Mouse (Mus musculus) retina, adult 2 months (tissue): Measurements from ENCODE around the gene Gcdh.

Source experiments
- DNase-seq: peaks from one replicate; pipeline ENCODE4 v3.0.0-alpha.2; 2012; ENCODE audit warnings: low read depth, low spot score

The Gcdh gene

DNA sequence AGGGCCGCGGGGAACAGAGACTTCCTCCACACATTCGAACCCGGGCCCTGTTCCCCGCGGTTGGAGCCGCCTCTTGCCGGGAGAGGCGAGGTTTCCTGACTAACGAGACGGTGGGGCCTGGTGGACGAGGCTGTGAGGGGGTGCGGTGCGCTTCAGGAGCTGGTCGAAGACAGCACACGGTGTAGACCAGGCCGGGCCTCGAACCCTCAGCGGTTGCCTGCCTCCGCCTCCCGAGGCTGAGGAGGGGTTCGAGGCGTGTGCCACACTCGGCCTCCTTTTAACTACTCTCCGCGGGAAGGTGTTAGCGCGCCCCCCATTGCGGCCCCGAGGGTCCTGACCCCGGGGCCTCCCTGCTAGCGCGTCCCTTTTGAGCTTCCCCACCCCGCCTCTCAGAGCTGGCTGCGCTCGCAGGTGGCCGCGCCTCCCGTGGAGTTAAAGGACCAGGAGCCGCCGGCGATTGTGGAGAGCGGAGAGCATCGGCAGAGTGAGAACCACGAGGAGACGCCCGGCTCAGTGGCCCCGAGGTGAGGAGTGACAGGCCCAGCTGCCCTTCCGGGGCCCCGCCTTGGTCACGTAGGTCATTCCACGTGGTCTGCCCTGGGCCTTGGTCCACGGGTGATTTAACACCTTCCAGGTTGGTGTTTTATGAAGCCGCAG, 21.3 kb downstream of the Gcdh start:
- no peak for DNase-seq

DNA sequence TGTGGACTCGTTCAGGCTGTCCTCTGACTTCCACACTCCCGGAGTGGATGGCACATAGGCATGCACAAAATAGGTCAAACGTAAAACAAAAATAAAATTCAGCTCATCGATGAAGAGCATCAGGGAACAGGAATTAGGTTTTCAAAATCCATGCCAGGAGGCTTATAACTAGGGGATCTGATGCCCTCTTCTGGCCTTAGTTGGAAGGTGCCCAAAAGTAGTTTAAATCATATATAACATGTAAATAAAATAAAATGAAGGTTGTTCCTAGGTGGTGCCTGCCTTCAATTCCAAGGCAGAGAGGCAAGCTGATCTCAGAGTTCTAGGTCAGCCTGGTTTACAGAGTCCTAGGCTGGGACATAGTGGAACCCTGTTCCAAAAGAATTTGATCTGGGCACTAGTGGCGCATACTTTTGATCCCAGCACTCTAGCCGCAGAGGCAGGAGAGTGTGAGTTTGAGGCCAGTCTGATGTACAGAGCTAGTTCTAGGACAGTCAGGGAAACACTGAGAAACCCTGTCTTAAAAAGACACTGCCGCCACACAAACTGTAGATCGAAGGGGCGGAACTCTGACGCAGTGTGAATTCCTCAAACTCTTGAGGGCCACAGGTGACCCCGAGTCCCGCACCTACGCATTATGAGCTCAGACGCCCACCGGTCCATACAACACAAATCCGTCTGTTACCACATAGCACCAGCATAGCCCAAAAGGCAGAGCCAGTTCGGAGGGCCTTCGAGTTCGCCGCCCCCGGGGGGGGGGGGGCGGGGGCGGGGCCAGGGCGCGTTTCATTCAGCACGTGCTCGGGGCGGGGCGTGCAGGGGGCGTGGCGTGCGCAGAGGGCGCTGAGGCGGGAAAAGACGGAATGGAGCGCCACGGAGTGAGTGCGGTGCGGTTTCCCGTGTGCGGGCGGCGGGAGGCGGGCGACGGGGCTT, 22.1 kb downstream of the Gcdh start, which contains the start of gene Syce2:
Syce2 (plus strand) TSS at position 736 of the 933 bp plus-strand sequence.
- peak; percentile 52 for DNase-seq

DNA sequence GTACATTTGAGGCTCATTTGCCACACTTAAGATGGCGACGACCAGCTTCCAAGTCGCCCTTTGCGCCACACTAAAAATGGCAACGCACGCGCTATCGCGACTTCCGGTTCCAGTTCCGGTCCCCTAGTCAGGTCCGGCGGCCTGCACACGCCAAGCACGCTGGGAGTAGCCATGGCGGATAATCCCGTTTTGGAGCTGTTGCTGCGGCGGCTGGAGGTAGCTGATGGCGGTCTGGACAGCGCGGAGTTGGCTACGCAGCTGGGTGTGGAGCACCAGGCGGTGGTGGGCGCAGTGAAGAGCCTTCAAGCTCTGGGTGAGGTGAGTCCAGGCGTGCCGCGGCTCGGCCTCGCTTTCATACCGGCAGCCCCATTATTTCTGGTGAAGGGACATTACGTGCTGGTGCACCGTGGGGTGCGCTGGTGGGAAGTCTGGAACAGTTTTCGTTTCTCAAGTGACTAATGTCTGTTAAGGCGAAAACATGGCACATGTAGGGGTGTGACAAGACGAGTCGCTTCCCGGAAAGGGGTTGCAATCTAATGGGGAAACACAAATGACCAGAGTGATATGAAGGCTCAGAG, 36.8 kb downstream of the Gcdh start, which contains the start of gene Farsa:
Farsa (plus strand) TSS at position 126 of the 578 bp plus-strand sequence.
- peak; percentile 97 for DNase-seq

DNA sequence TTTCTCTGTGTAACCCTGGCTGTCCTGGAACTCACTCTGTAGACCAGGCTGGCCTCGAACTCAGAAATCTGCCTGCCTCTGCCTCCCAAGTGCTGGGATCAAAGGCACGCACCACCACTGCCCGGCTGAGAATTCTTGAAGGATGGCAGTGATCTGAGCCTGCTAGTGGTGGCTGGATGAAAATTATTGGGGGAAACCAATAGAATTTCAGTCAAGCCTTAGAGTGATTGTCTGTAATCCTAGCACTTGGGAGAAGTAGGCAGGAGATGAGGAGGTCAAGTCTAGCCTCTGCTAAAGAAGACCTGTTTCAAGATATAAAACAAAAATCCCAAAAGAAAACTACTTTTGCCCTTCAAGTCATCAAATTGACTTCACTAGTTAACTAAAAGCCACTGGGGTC, 37.3 kb downstream of the Gcdh start:
- DNase-seq, result no peak

DNA sequence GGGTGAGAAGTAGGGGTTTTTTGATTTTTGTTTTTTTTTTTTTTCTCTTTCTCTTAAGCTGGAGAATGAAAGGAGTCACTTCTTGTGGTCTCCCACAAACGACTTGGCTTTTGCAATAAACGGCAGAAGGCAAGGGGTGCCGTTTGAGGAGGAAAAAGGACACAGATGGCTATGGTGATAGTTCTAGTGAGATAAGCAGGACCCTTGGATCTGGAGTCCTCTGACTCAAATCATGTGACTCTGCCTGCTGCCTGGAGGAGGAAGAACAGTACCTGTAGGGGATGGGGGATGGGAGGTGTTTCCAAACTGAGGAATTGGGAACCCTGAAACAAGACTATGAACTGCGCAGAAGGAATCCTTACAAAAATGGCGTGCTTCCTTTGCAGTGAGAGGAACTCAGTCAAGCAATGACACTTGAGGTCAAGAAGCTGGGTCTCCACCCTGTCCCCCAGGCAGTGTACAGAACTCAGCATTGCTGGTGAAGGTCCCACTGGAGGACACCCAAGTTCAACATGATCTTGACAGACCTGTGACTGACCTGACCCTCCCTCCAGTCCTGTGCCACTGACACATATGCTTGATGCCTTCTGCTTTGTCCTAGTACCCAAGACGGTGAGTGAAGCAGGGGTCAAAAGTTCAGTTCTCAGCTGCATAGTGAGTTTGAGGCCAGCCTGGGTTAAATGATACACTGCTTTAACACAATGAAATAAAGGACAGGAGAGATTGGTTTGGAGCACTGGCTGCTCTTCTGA, 45.9 kb downstream of the Gcdh start:
- no peak for DNase-seq

DNA sequence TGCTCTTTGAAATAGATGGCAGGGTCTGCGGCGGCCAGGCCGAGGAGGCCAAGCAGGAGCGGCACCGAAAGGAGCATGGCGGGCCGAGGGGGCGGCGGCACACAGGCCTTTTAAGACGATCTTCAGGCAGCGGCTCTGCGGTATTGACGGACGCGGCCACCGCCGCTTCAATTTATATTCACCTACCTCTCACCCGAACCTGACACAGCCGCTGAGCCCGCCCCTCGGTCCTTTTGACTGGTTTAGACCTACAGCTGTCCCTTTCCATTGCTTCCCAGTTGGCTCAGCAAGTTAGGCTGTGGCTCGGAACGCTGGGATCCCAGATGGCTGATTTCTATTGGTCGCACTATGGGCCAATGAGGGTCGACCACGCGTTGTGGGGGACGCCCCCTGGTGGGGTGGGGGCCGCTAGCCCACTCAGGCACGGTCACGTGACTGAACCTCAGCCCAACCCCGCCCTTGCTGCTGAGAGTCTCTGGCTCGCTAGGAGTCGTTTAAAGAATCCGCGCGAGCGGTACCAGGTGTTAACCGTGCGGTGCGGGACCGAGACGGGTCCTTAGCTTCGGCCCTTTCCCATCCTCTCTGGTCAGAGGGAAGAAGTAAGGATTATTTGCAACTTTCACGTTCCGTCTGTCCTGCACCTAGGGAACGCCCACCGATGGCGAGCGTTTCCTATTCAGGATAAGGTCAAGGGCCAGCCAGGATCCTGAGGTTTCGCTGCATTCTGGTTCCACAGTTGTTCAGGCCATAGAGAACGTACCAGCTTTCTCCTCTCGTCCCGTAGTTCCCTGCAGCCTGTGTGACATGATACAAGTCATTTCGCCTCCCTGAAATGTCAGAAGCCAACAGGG, 46.8 kb downstream of the Gcdh start, which contains the start of gene Calr:
Calr (minus strand) TSS at position 213 of the 851 bp plus-strand sequence.
- peak; percentile 100 for DNase-seq

DNA sequence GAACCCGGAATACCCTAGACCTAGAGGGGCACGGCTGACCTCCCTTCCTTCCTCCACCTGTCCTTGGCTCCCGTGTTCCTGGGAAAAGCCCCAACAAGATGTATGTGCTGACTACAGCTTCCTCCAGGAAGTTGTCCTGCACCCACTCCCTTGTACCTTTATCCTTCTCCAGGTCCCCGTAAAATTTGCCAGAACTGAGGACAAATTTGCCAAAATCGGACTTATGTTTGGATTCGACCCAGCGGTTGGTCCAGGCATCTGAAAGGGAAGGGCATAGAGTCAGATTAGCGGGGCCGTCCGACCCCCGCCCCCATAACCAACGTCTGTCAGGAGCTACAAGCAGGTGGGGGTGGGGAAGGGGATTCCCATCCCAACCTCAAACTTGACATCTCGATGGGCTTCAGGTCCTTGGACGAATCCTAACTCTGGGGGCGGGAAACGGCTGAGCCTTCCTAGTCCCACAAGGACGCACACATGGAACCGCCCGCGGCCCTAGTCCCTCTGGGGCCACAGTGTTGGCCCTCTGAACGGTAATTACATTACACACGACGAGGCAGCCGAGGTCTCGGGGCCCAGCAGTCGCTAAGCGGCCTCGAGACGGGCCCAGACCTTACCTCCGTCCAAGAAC, 47.5 kb downstream of the Gcdh start:
- no peak for DNase-seq

DNA sequence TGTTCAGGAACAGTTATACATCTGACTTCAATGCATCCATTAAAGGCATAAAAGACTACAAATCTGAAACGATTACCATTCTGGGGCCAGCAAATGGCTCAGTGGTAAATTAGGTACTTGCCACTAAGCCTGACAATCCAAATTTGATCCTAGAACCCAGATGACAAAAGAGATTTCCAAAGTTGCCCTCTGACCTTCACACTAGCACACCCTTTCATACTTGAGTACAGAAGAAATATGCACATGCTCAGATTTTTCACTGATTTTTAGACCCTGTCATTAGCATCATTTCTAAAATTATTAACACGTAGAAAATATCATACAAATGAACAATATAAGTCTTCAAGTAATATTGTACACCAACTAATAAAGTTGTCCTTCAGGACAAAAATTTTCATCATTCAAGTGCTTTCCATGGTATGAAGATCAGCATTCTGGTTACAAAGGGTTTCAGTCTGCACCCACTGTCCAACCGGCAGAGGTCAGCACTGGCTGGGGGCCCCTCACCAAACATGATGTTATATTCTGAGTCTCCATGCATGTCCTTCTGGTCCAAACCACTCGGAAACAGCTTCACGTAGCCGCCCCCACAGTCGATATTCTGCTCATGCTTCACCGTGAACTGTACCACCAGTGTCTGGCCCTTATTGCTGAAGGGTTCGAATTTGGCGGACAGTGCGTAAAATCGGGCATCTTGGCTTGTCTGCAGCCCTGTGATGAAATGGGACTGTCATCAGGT, 48.2 kb downstream of the Gcdh start:
- no peak for DNase-seq

DNA sequence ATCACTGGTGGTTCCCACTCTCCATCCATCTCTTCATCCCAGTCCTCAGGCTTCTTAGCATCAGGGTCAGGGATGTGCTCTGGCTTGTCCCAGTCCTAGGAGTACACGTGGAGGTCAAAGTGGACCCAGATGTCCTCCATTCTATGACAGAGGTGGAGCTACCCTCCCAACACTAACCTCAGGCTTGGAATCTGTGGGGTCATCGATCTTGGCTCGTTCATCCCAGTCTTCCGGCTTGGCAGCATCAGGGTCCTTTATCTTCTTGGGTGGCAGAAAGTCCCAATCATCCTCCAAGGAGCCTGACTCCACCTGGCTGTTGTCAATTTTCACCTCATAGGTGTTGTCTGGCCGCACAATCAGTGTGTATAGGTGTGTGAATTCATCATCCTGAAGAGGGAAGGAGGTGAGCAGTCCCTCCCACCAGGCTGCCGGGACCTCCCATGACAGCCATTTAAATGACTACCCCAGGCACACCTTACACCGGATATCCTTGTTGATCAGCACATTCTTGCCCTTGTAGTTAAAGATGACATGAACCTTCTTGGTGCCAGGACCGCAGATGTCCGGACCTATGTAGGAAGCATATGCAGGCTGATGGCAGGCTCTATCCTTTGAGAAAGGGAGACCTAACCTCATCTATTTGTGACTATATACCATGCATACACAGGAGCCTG, 49.2 kb downstream of the Gcdh start:
- no peak for DNase-seq

DNA sequence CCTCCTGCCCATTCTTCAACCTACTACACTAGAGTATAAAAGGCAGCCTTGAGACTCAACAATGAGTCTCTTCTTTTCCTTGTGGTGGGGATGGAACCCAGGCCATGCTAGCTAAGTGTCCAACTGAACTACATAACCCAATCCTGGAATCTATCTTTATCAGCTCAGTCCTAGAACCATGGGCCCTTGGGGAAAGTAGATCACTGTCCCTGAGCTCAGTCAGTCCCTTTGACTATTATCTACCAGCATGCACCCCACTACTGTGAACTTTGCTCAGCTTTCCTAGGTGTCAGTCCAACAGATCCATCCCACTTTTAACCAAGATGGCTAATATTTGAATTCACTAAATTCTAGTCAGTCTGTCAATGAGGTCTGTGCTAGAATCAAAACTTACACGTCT, 52.2 kb downstream of the Gcdh start:
- DNase-seq, result no peak

DNA sequence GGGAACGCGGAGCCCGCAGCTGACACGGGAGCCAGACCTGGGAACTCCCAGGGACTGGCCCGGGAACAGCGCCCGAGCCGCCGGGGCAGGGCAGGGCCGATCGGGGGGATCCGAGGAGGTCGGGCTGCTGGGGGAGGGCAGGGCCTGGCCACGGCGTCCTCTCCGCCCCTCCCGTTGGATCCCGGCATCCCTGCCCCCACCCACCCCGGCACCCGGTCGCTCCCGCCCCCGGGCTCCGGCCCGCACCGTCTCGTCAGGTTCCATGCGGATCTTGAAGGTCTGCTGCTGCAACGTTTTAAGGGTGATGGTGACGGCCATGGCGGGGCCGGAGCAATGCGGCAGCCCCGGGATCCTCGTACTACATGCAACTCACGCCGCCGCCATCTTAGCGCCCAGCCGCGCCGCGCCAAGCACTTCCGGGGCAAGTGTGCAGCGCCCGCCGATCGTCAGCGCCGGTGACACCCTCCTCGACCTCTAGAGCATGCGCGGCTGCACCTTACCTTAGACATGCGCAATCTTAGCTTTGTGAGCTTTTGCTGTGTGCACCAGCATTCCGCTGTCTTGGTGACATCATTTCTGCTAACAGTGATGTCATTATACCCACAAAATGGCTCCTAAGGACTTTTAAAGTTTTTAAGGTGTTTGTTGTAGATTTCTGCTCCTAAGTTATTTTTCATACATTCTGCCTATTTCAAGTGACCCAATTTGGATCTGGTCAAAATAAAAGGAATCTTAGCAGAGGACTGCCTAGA, 53.3 kb downstream of the Gcdh start, which contains the start of gene Rad23a:
Rad23a (minus strand) TSS at position 418 of the 752 bp plus-strand sequence.
- peak; percentile 82 for DNase-seq

DNA sequence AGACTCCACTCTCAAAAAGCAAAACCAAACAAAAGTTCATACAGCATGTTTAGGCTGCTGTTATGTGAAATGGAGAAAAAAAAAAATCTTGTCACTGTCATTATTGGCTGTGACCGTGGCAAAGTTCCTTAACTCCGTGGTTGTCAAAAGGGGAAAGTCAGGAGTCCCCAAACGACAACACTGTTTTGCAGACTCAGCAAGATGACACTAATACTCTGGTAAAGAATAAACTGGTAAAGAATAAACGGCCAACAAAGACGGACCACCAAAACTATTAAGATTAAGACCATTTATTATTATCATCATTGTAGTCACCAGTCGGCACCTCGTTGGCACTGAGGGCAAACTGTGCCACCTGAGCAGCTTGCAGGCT, 53.9 kb downstream of the Gcdh start:
- DNase-seq, result no peak

DNA sequence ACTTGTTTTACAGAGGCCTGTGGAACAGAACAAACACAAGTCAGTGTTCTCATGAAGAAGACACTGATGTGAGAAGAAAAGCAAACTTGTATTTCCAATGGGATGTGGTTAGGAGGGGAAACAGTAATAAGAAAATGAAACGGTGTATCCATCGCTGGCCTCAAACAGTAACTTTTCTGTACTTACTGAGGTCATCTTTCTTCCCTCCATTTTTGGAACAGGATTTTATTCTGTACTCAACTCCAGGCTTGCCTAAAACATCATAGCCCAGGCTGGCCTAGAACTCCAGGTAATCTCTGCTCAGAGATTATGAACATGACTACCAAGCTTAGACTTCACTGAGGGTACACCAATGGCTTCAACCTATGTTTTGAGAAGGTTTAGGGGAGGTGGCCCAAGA, 54.3 kb downstream of the Gcdh start:
- no peak for DNase-seq

DNA sequence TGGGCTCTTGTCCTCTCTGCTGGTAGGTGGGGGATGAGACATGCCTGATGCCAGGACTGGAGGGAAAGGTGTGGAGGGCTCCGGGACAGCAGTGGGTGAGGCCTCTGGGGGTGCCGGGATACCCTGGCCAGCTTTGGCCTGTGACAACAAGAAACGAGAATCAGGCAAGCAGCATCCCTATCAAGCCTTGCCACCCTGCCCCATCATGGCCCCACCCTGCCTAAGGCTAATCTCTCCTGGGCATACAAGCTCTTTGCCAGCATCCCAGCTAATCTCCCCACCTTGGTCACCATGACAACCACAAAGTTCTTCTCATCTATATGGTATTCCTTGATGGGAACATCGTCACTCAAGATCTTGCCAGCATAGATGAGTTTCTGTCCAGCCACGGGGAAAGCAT, 55.2 kb downstream of the Gcdh start:
- DNase-seq, result no peak

DNA sequence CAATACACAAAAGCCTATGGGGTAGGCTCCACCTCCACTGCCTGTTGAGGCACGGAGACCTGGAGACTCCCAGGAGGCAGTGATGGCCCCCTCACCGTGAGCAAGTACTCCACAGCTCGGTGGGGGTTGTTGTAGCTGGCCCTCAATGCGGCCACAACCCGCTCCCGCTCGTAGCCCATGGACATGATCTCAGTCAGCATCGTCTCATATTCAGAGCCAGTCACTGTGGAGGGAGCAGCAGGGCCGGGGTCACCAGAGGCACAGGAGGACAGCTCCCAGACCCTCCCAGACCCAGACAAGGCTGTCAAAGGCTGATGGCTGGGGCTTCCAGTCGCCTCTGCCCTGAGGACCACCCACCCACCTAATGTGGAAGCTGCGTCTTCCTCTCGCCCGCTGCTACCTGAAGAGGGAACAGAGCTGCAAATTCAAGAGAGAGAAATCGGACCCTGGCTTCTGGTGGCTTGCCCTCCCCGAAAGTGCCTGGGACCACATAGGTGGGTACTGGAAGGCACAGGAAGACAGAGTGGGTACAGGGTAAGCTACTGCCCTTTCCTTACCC, 55.7 kb downstream of the Gcdh start:
- DNase-seq, result no peak

DNA sequence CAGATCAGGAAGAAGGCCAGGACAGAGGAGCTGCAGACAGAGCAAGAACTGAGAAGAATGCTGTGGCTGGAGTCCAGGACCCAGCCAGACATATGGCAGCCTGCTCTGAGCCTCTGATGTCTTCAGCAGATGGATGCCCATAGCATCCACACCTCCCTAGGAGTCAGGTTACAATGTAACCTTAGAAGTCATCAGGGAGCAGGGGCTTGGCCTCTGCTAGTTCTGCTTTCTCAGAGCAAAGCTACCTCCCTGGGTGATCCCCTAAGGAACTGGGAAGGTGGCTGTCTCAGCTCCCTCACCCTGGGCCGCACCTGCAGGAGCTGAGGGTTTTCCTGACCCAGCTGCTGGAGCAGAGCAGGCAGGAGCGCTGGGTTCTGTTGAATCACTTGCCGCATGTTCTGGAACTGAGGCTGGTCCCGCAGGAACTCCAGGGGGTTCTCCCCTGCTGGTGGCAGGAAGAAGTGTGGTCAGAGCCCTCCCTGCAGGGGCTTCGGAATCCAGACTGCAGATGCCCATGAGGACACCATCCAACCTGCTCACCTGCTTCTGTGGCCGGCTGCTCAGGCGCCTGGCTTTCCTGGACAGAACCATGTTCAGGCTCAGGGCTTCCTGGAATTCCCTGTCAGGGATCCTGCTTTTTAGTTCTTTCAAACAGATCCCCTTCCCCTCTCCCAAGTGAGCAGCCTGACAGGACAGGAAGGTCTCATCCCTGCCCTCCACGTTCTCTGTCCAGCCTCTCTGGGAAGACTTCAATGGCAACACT, 56.4 kb downstream of the Gcdh start:
- no peak for DNase-seq
